Comparison of ENCODE assay signal across 10 mouse cellular contexts in genomic region chr12:118842671-118843411, GRCm38 (mm10). TPM values are rescaled to one million over a fixed set of nuclear protein-coding genes. Genes with fewer than 3 reads are reported as not detected.
A peak's percentile ranks its signal among the peaks of the same experiment; 100 is the strongest.
DNase-seq lines count a peak whose midpoint lies in the region; ATAC-seq and TF ChIP-seq lines count a peak whose summit lies in the region.
"Had no signal": no experiment of that assay in that cellular context is flagged by ENCODE, and none has a peak within 500 bp of the region (broad histone marks: within the 10 kb centered on the region; RNA-seq: fewer than 3 reads in every experiment).

No protein-coding gene starts in this region.

- TF ChIP-seq CTCF in liver, postnatal 0 days (IDR thresholded peaks at IDR 0.05; ENCODE audit: low read depth) = no peak

- no peak overlapping the region for H3K4me2 ChIP-seq in liver, postnatal 0 days (ENCODE audit: low read depth, low read length)
- no peak overlapping the region for H3K4me2 ChIP-seq in liver, embryonic 12.5 days
- peak overlapping the region; percentile 65 for H3K4me2 ChIP-seq in forebrain, embryonic 11.5 days (ENCODE audit: low read depth, low read length, severe bottlenecking)
- H3K4me2 ChIP-seq in limb, embryonic 14.5 days (replicated peaks; ENCODE audit: low read depth, low read length, severe bottlenecking) = peak overlapping the region; percentile 34

- H3K27me3 ChIP-seq in liver, postnatal 0 days (ENCODE audit: insufficient read depth, low read length) = peaks cover 97% of the 10 kb centered on the region
- peaks cover 96% of the 10 kb centered on the region for H3K27me3 ChIP-seq in liver, embryonic 12.5 days (replicated peaks)
- H3K27me3 ChIP-seq in forebrain, embryonic 11.5 days (ENCODE audit: control insufficient read depth, insufficient read depth, low read length) = peaks cover 40% of the 10 kb centered on the region
- peaks cover 90% of the 10 kb centered on the region for H3K27me3 ChIP-seq in limb, embryonic 14.5 days (ENCODE audit: control insufficient read depth, insufficient read depth, low read length)

- peaks cover 8% of the 10 kb centered on the region; the same call in 1 of the 2 replicates for H3K4me1 ChIP-seq in liver, postnatal 0 days (ENCODE audit: insufficient read depth)
- no peaks in the 10 kb centered on the region for H3K4me1 ChIP-seq in liver, embryonic 12.5 days
- H3K4me1 ChIP-seq in forebrain, embryonic 11.5 days (replicated peaks; ENCODE audit: control insufficient read depth, insufficient read depth, low read length) = peaks cover 15% of the 10 kb centered on the region; the same call in 1 of the 2 replicates
- peaks cover 5% of the 10 kb centered on the region for H3K4me1 ChIP-seq in limb, embryonic 14.5 days (ENCODE audit: control insufficient read depth, insufficient read depth, low read length)

- DNase-seq in liver, postnatal 0 days = peak; percentile 15
- peak; percentile 74 for DNase-seq in forebrain, embryonic 11.5 days (ENCODE audit: low spot score)
- no peak for DNase-seq in limb, embryonic 14.5 days (ENCODE audit: low spot score)
- DNase-seq in retina, embryonic 14.5 days (ENCODE audit: low spot score) = peak; percentile 57
- no peak for DNase-seq in right cerebral cortex, postnatal 4 days
- no peak for DNase-seq in kidney, adult 11 months
- DNase-seq in cerebellum, adult 11 months = no peak
- DNase-seq: cerebellum, adult 9-10 months had no signal

- H3K27ac ChIP-seq in liver, postnatal 0 days (ENCODE audit: low read depth) = no peak overlapping the region
- H3K27ac ChIP-seq in liver, embryonic 12.5 days = no peak overlapping the region
- peak overlapping the region; percentile 70 for H3K27ac ChIP-seq in forebrain, embryonic 11.5 days (ENCODE audit: low read depth, low read length)
- no peak overlapping the region for H3K27ac ChIP-seq in limb, embryonic 14.5 days (replicated peaks; ENCODE audit: low read depth, low read length)

- no peaks in the 10 kb centered on the region for H3K36me3 ChIP-seq in liver, postnatal 0 days (replicated peaks; ENCODE audit: insufficient read depth, low read length)
- no peaks in the 10 kb centered on the region for H3K36me3 ChIP-seq in liver, embryonic 12.5 days
- no peaks in the 10 kb centered on the region for H3K36me3 ChIP-seq in forebrain, embryonic 11.5 days (ENCODE audit: control insufficient read depth, insufficient read depth, low read length)
- H3K36me3 ChIP-seq in limb, embryonic 14.5 days (ENCODE audit: control insufficient read depth, insufficient read depth, low read length) = no peaks in the 10 kb centered on the region

- TF ChIP-seq POLR2A in limb, embryonic 14.5 days (IDR thresholded peaks at IDR 0.05; ENCODE audit: borderline replicate concordance, extremely low read depth, insufficient read depth, insufficient read length) = no peak

- H3K4me3 ChIP-seq in liver, postnatal 0 days (ENCODE audit: low read depth, low read length) = no peak overlapping the region
- H3K4me3 ChIP-seq in liver, embryonic 12.5 days = no peak overlapping the region
- peak overlapping the region; percentile 34 for H3K4me3 ChIP-seq in forebrain, embryonic 11.5 days (ENCODE audit: low read depth, low read length)
- H3K4me3 ChIP-seq in limb, embryonic 14.5 days (replicated peaks; ENCODE audit: low read length) = peak overlapping the region; percentile 23

- H3K9me3 ChIP-seq in liver, postnatal 0 days (ENCODE audit: low read length) = no peaks in the 10 kb centered on the region
- no peaks in the 10 kb centered on the region for H3K9me3 ChIP-seq in liver, embryonic 12.5 days (replicated peaks)
- H3K9me3 ChIP-seq in forebrain, embryonic 11.5 days (ENCODE audit: control insufficient read depth, low read length) = no peaks in the 10 kb centered on the region
- no peaks in the 10 kb centered on the region for H3K9me3 ChIP-seq in limb, embryonic 14.5 days (ENCODE audit: control insufficient read depth, low read length)

- TF ChIP-seq EP300 in liver, postnatal 0 days (IDR thresholded peaks at IDR 0.05; ENCODE audit: low read depth) = no peak

- no peak overlapping the region for H3K9ac ChIP-seq in liver, postnatal 0 days (replicated peaks)
- H3K9ac ChIP-seq in liver, embryonic 12.5 days = no peak overlapping the region
- peak overlapping the region; percentile 63 for H3K9ac ChIP-seq in forebrain, embryonic 11.5 days (ENCODE audit: low read length)
- H3K9ac ChIP-seq in limb, embryonic 14.5 days (ENCODE audit: low read depth, low read length, severe bottlenecking) = no peak overlapping the region

- no peak for ATAC-seq in liver, postnatal 0 days
- no peak for ATAC-seq in liver, embryonic 12.5 days
- ATAC-seq in forebrain, embryonic 11.5 days (replicated peaks; ENCODE audit: low FRiP score) = peak; percentile 11
- no peak; the same call in 1 of the 2 replicates for ATAC-seq in limb, embryonic 14.5 days (ENCODE audit: low FRiP score, low read depth)

- 1% methylated on average over 33 of the region's 33 CpGs for WGBS in liver, postnatal 0 days (ENCODE audit: insufficient replicate concordance)
- 1% methylated on average over 33 of the region's 33 CpGs for WGBS in liver, embryonic 12.5 days (ENCODE audit: insufficient replicate concordance)
- WGBS in forebrain, embryonic 11.5 days = under 1% methylated on average over 33 of the region's 33 CpGs
- under 1% methylated on average over 33 of the region's 33 CpGs for WGBS in limb, embryonic 14.5 days

RNA-seq across cellular contexts. Expression of gene Sp8, which starts 3.3 kb away (rescaled TPM):
- not detected in 2 replicates for polyA plus RNA-seq in liver, postnatal 0 days (2015; fragmentation: Nextera tagmentation; extraction: Ambion mirVana)
- 0.02 TPM in 2 replicates for polyA plus RNA-seq in liver, embryonic 12.5 days (2016; fragmentation: Nextera tagmentation; extraction: Ambion mirVana)
- polyA plus RNA-seq in forebrain, embryonic 11.5 days (2014; fragmentation: Nextera tagmentation; extraction: Ambion mirVana) = 21.5 and 24.0 TPM in 2 replicates
- 1.7 and 2.0 TPM in 2 replicates for polyA plus RNA-seq in limb, embryonic 14.5 days (2012; rRNA removed)
- 3.8 and 4.1 TPM in 2 replicates for polyA plus RNA-seq in limb, embryonic 14.5 days (2014; fragmentation: Nextera tagmentation; extraction: Ambion mirVana)
- polyA plus RNA-seq: liver, adult 2 months had no signal

Comparison
In these comparisons a context has a peak if more than half of its experiments do, and no peak if none do; other contexts are left out.
1. DNase-seq: peak in liver, postnatal 0 days (single experiment), forebrain, embryonic 11.5 days (single experiment) and retina, embryonic 14.5 days (single experiment); none in limb, embryonic 14.5 days (single experiment), right cerebral cortex, postnatal 4 days (single experiment), kidney, adult 11 months (single experiment) and cerebellum, adult 11 months (single experiment).
2. H3K4me2 ChIP-seq: peak in forebrain, embryonic 11.5 days (single experiment) and limb, embryonic 14.5 days (single experiment); none in liver, postnatal 0 days (single experiment) and liver, embryonic 12.5 days (single experiment).
3. H3K4me3 ChIP-seq: peak in forebrain, embryonic 11.5 days (single experiment) and limb, embryonic 14.5 days (single experiment); none in liver, postnatal 0 days (single experiment) and liver, embryonic 12.5 days (single experiment).